Mouse (Mus musculus) forebrain, embryonic 15.5 days (tissue): ENCODE measurements around the gene Evi5. TPM values are rescaled to one million over a fixed set of nuclear protein-coding genes. Genes with fewer than 3 reads are reported as not detected.

ENCODE experiments used
- ATAC-seq: fragments of 200-750 bp; cut with Nextera tagmentation; replicated peaks from 2 replicates; pipeline ENCODE4 v1.8.0; 2017; ENCODE audit warnings: mild to moderate bottlenecking, moderate TSS enrichment, moderate library complexity
- H3K27ac ChIP-seq: fragments of 300-500 bp; sonication (generic); replicated peaks from 2 replicates; pipeline ENCODE4 v1.5.1; 2015; ENCODE audit warnings: mild to moderate bottlenecking, inconsistent platforms
- H3K27me3 ChIP-seq: fragments of 300-500 bp; sonication (generic); 2 replicates; pipeline ENCODE4 v1.6.1; 2015; ENCODE audit warnings: inconsistent platforms
- H3K36me3 ChIP-seq: fragments of 300-500 bp; sonication (generic); 2 replicates; pipeline ENCODE4 v1.6.1; 2015; ENCODE audit warnings: mild to moderate bottlenecking, inconsistent platforms
- H3K4me1 ChIP-seq: fragments of 300-500 bp; sonication (generic); 2 replicates; pipeline ENCODE4 v1.6.1; 2015; ENCODE audit warnings: inconsistent platforms
- H3K4me2 ChIP-seq: fragments of 300-500 bp; sonication (generic); replicated peaks from 2 replicates; pipeline ENCODE4 v1.6.1; 2015; ENCODE audit warnings: mild to moderate bottlenecking, inconsistent platforms
- H3K4me3 ChIP-seq: fragments of 300-500 bp; sonication (generic); 2 replicates; pipeline ENCODE4 v1.5.1; 2015; ENCODE audit warnings: mild to moderate bottlenecking, inconsistent platforms
- H3K9ac ChIP-seq: fragments of 300-500 bp; sonication (generic); replicated peaks from 2 replicates; pipeline ENCODE4 v1.6.1; 2015; ENCODE audit warnings: mild to moderate bottlenecking, inconsistent platforms
- H3K9me3 ChIP-seq: fragments of 300-500 bp; sonication (generic); 2 replicates; pipeline ENCODE4 v1.6.1; 2016; ENCODE audit warnings: inconsistent platforms
- WGBS: fragments of 180-500 bp; shearing (Covaris S2); methylation state at CpG from one replicate; pipeline ENCODE4 v1.1.7; 2015; ENCODE audit warnings: mixed read lengths; 5-methylcytosine and 5-hydroxymethylcytosine counted together
- polyA plus RNA-seq: library from polyadenylated mRNA; unstranded; fragments of >200 nt; fragmentation: Nextera tagmentation; extraction: Ambion mirVana; gene quantifications from 2 replicates; pipeline ENCODE4 v1.2.1, GENCODE M21; 2015

Evi5 gene
- polyA plus RNA-seq, 1 experiment from 2014 or later, result 57.2 TPM

GRCm38 (mm10) chr5:107792516-107792915 is 82.4 kb downstream of the Evi5 start:
- Histone ChIP-seq H3K27me3 (no peaks in the 10 kb centered on the region), H3K9ac (no peak overlapping the region), H3K4me2 (no peak overlapping the region), H3K36me3 (peaks cover 8% of the 10 kb centered on the region; the same call in 1 of the 2 replicates), H3K4me1 (no peaks in the 10 kb centered on the region), H3K4me3 (no peak overlapping the region), H3K9me3 (no peaks in the 10 kb centered on the region), H3K27ac (no peak overlapping the region)
- 93% methylated on average over 3 of the region's 3 CpGs for WGBS
- no peak for ATAC-seq

- Histone ChIP-seq H3K9me3 (no peaks in the 10 kb centered on the region), H3K36me3 (peaks cover 9% of the 10 kb centered on the region; the same call in 1 of the 2 replicates), H3K4me2 (no peak overlapping the region), H3K4me3 (no peak overlapping the region), H3K4me1 (no peaks in the 10 kb centered on the region), H3K27me3 (no peaks in the 10 kb centered on the region), H3K9ac (no peak overlapping the region), H3K27ac (no peak overlapping the region)
- no peak for ATAC-seq
- WGBS, result 82% methylated on average over 2 of the region's 2 CpGs
Measured at GRCm38 (mm10) chr5:107791966-107792365, 82.9 kb downstream of the Evi5 start.

GRCm38 (mm10) chr5:107789492-107789891 is 85.4 kb downstream of the Evi5 start:
- Histone ChIP-seq H3K4me2 (no peak overlapping the region), H3K9me3 (no peaks in the 10 kb centered on the region), H3K4me1 (no peaks in the 10 kb centered on the region), H3K27me3 (no peaks in the 10 kb centered on the region), H3K4me3 (no peak overlapping the region), H3K9ac (no peak overlapping the region), H3K36me3 (peaks cover 4% of the 10 kb centered on the region), H3K27ac (no peak overlapping the region)
- no peak for ATAC-seq
- 78% methylated on average over 5 of the region's 5 CpGs for WGBS

- no peak for ATAC-seq
- no peaks in the 10 kb centered on the region for H3K9me3 ChIP-seq
- no peak overlapping the region for H3K4me2 ChIP-seq
- H3K9ac ChIP-seq, result no peak overlapping the region
- H3K27me3 ChIP-seq, result no peaks in the 10 kb centered on the region
- no peak overlapping the region for H3K27ac ChIP-seq
- H3K36me3 ChIP-seq, result peaks cover 4% of the 10 kb centered on the region
- H3K4me3 ChIP-seq, result no peak overlapping the region
- 82% methylated on average over 7 of the region's 7 CpGs for WGBS
- H3K4me1 ChIP-seq, result no peaks in the 10 kb centered on the region
Measured at GRCm38 (mm10) chr5:107787682-107788443, 87.0 kb downstream of the Evi5 start.

GRCm38 (mm10) chr5:107782360-107782759 is 92.5 kb downstream of the Evi5 start:
- no peak overlapping the region for H3K9ac ChIP-seq
- H3K36me3 ChIP-seq, result peaks cover 6% of the 10 kb centered on the region
- no peak overlapping the region for H3K4me2 ChIP-seq
- no peak overlapping the region for H3K27ac ChIP-seq
- no peak for ATAC-seq
- no peaks in the 10 kb centered on the region for H3K27me3 ChIP-seq
- no peaks in the 10 kb centered on the region for H3K9me3 ChIP-seq
- 95% methylated on average over 1 of the region's 1 CpGs for WGBS
- no peaks in the 10 kb centered on the region for H3K4me1 ChIP-seq
- no peak overlapping the region for H3K4me3 ChIP-seq

GRCm38 (mm10) chr5:107778763-107779162 is 96.1 kb downstream of the Evi5 start:
- Histone ChIP-seq H3K36me3 (peaks cover 4% of the 10 kb centered on the region; the same call in 1 of the 2 replicates), H3K9ac (no peak overlapping the region), H3K4me2 (no peak overlapping the region), H3K4me1 (no peaks in the 10 kb centered on the region), H3K9me3 (no peaks in the 10 kb centered on the region), H3K27me3 (no peaks in the 10 kb centered on the region), H3K27ac (no peak overlapping the region), H3K4me3 (no peak overlapping the region)
- 91% methylated on average over 3 of the region's 3 CpGs for WGBS
- no peak for ATAC-seq

- H3K36me3 ChIP-seq, result peaks cover 4% of the 10 kb centered on the region; the same call in 1 of the 2 replicates
- no peaks in the 10 kb centered on the region for H3K4me1 ChIP-seq
- H3K27ac ChIP-seq, result no peak overlapping the region
- WGBS, result 85% methylated on average over 1 of the region's 1 CpGs
- H3K27me3 ChIP-seq, result no peaks in the 10 kb centered on the region
- no peak overlapping the region for H3K4me2 ChIP-seq
- no peaks in the 10 kb centered on the region for H3K9me3 ChIP-seq
- ATAC-seq, result no peak
- H3K4me3 ChIP-seq, result no peak overlapping the region
- no peak overlapping the region for H3K9ac ChIP-seq
Measured at GRCm38 (mm10) chr5:107777545-107777830, 97.4 kb downstream of the Evi5 start.

- ATAC-seq, result no peak
- Histone ChIP-seq H3K36me3 (peaks cover 3% of the 10 kb centered on the region; the same call in 1 of the 2 replicates), H3K9me3 (no peaks in the 10 kb centered on the region), H3K4me1 (no peaks in the 10 kb centered on the region), H3K27me3 (no peaks in the 10 kb centered on the region), H3K9ac (no peak overlapping the region), H3K4me2 (no peak overlapping the region), H3K27ac (no peak overlapping the region), H3K4me3 (no peak overlapping the region)
- 93% methylated on average over 4 of the region's 4 CpGs for WGBS
Measured at GRCm38 (mm10) chr5:107776777-107777544, 97.9 kb downstream of the Evi5 start.

- Histone ChIP-seq H3K9me3 (no peaks in the 10 kb centered on the region), H3K4me2 (no peak overlapping the region), H3K27ac (no peak overlapping the region), H3K9ac (no peak overlapping the region), H3K4me1 (no peaks in the 10 kb centered on the region), H3K27me3 (no peaks in the 10 kb centered on the region), H3K4me3 (no peak overlapping the region), H3K36me3 (no peaks in the 10 kb centered on the region; the same call in 1 of the 2 replicates)
- 98% methylated on average over 1 of the region's 1 CpGs for WGBS
- no peak for ATAC-seq
Measured at GRCm38 (mm10) chr5:107775875-107776274, 99.0 kb downstream of the Evi5 start.

- Histone ChIP-seq H3K36me3 (no peaks in the 10 kb centered on the region; the same call in 1 of the 2 replicates), H3K27ac (no peak overlapping the region), H3K4me3 (no peak overlapping the region), H3K4me1 (no peaks in the 10 kb centered on the region), H3K4me2 (no peak overlapping the region), H3K9me3 (no peaks in the 10 kb centered on the region), H3K27me3 (no peaks in the 10 kb centered on the region), H3K9ac (no peak overlapping the region)
- ATAC-seq, result no peak
- WGBS, result 86% methylated on average over 5 of the region's 5 CpGs
Measured at GRCm38 (mm10) chr5:107772049-107772448, 102.9 kb downstream of the Evi5 start.

- Histone ChIP-seq H3K9ac (no peak overlapping the region), H3K36me3 (no peaks in the 10 kb centered on the region; the same call in 1 of the 2 replicates), H3K4me1 (no peaks in the 10 kb centered on the region), H3K9me3 (no peaks in the 10 kb centered on the region), H3K27ac (no peak overlapping the region), H3K27me3 (no peaks in the 10 kb centered on the region), H3K4me3 (no peak overlapping the region), H3K4me2 (no peak overlapping the region)
- 98% methylated on average over 1 of the region's 1 CpGs for WGBS
- no peak for ATAC-seq
Measured at GRCm38 (mm10) chr5:107768224-107768623, 106.7 kb downstream of the Evi5 start.

- Histone ChIP-seq H3K4me1 (no peaks in the 10 kb centered on the region), H3K9ac (no peak overlapping the region), H3K4me3 (no peak overlapping the region), H3K27me3 (no peaks in the 10 kb centered on the region), H3K4me2 (no peak overlapping the region), H3K9me3 (no peaks in the 10 kb centered on the region), H3K27ac (no peak overlapping the region), H3K36me3 (no peaks in the 10 kb centered on the region)
- 98% methylated on average over 4 of the region's 4 CpGs for WGBS
- ATAC-seq, result no peak
Measured at GRCm38 (mm10) chr5:107765946-107766345, 109.0 kb downstream of the Evi5 start.
